Mouse (Mus musculus): ENCODE data around the gene Dspp.

GRCm38 (mm10) chr5:104173094-104173493 is 2.6 kb downstream of the Dspp start:
- TF ChIP-seq CTCF (IDR thresholded peaks at IDR 0.05; ENCODE audit: low read depth, low read length) (no peak), POLR2AphosphoS5 (IDR thresholded peaks at IDR 0.05; ENCODE audit: insufficient replicate concordance, low read depth, low read length) (no peak), GATA1 (IDR thresholded peaks at IDR 0.05; ENCODE audit: borderline replicate concordance, low read length) (no peak), TAL1 (conservative IDR thresholded peaks at IDR 0.05; ENCODE audit: low read depth, low read length) (no peak)
